Mouse (Mus musculus) forebrain, embryonic 11.5 days (tissue): ENCODE measurements at regions not wholly inside any gene's neighbourhood (a gene's known extent, or its start where the extent isn't known, plus 50 kb on each side); places are given as distances from the start of the nearest gene placed in this dataset.
A peak's percentile ranks its signal among the peaks of the same experiment; 100 is the strongest.

Experiments used
- ATAC-seq: fragments of 200-750 bp; cut with Nextera tagmentation; replicated peaks from 2 replicates; pipeline ENCODE4 v1.8.0; 2017; ENCODE audit warnings: moderate TSS enrichment; ENCODE audit not compliant: low FRiP score
- DNase-seq: peaks from one replicate; pipeline ENCODE4 v3.0.0-alpha.2; 2017; ENCODE audit warnings: low spot score
- H3K27ac ChIP-seq: fragments of 300-500 bp; sonication (generic); 2 replicates; pipeline ENCODE4 v1.5.1; 2014; ENCODE audit warnings: low read depth, low read length
- H3K27me3 ChIP-seq: fragments of 300-500 bp; sonication (generic); 2 replicates; pipeline ENCODE4 v1.6.1; 2014; ENCODE audit warnings: mild to moderate bottlenecking, low read length, mixed read lengths; ENCODE audit not compliant: control insufficient read depth, insufficient read depth
- H3K36me3 ChIP-seq: fragments of 300-500 bp; sonication (generic); 2 replicates; pipeline ENCODE4 v1.6.1; 2014; ENCODE audit warnings: mild to moderate bottlenecking, low read length, moderate library complexity, mixed read lengths; ENCODE audit not compliant: control insufficient read depth, insufficient read depth
- H3K4me1 ChIP-seq: fragments of 300-500 bp; sonication (generic); replicated peaks from 2 replicates; pipeline ENCODE4 v1.6.1; 2014; ENCODE audit warnings: low read length, mixed read lengths; ENCODE audit not compliant: control insufficient read depth, insufficient read depth
- H3K4me2 ChIP-seq: fragments of 300-500 bp; sonication (generic); 2 replicates; pipeline ENCODE4 v1.6.1; 2014; ENCODE audit warnings: low read depth, mild to moderate bottlenecking, low read length, moderate library complexity, mixed read lengths; ENCODE audit not compliant: severe bottlenecking
- H3K4me3 ChIP-seq: fragments of 300-500 bp; sonication (generic); 2 replicates; pipeline ENCODE4 v1.5.1; 2014; ENCODE audit warnings: low read depth, low read length
- H3K9ac ChIP-seq: fragments of 300-500 bp; sonication (generic); 2 replicates; pipeline ENCODE4 v1.6.1; 2014; ENCODE audit warnings: low read length
- H3K9me3 ChIP-seq: fragments of 300-500 bp; sonication (generic); 2 replicates; pipeline ENCODE4 v1.6.1; 2016; ENCODE audit warnings: low read length, mixed read lengths; ENCODE audit not compliant: control insufficient read depth
- WGBS: fragments of 180-500 bp; shearing (Covaris S2); extraction: QIAGEN DNeasy Blood & Tissue Kit; methylation state at CpG from one replicate; pipeline ENCODE4 v1.1.7; 2014; 5-methylcytosine and 5-hydroxymethylcytosine counted together

DNA sequence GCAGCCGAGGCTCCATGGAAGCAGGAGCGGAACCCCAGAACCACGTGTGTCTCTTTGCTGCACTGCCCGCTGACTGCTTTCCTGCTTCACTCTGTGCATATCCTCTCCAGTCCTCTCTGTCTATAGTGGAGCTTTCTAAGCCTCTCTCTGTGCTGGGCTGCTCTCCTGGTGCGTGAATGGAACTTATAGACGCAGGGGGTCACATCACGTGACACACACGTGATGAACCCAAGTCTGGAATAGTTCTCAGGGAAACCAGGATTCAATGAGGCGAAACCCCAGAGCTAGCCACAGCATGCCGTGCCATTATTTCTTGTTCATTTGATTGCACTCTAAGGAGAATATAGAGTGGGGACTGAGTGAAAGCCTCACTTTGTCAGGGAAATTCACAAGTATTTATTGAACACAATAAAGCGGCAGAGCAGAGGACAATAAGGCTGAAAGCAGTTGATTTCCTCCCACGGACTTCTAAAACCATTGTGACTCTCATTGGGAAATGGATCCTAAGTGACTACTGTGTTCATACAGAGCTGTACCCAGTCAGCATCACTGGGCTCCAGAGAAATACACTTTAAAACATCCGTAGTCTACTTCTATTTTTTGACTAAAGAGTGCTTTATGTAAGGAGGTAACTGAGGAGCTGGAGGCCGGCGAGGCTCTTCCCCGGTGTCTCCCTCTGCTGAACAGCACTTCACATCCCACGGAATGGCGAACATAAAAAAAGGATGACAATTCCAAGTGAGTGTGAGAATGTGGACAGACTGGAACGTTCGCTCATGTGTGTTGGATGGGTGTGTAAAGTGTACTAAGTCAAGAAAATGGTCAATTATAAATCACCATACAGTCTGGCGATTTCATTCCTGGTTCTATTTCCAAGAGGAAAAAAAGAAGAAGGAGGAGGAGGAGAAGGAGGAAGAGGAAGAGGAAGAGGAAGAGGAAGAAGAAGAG is 116.5 kb upstream of the Cpsf6 start:
- Histone ChIP-seq H3K36me3 (no peaks in the 10 kb centered on the region), H3K9me3 (no peaks in the 10 kb centered on the region; the same call in 1 of the 2 replicates), H3K4me3 (no peak overlapping the region), H3K27me3 (peaks cover 4% of the 10 kb centered on the region; the same call in 1 of the 2 replicates), H3K27ac (no peak overlapping the region), H3K9ac (no peak overlapping the region), H3K4me1 (no peaks in the 10 kb centered on the region), H3K4me2 (no peak overlapping the region)
- peak; percentile 86 for ATAC-seq
- WGBS, result 65% methylated on average over 21 of the region's 21 CpGs
- peak; percentile 56 for DNase-seq

DNA sequence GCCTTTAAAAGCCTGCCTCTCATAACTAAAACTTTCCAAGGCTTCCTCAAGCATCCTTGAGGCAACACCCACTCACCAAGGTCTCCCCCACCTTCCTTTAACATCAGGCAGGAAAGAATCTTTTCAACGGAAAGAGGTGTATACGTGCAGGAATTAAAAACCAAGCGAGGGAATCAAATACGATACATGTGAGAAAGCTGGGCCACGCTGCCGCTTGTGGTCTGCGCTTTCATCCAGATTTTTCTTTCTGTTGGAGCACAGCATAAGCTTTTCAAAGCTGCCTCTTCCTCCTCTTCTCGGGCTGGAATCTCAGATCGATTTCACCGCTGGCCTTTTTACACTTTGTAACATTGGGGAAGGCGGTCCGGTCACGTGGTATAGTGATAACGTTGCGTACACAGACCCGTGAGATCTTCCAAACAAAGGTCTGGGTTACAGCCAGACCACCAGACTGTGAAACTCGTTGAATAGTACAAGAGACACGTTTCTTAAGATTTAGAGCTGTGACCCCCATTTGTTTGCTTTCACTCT is 114.4 kb upstream of the Cpsf6 start:
- H3K9ac ChIP-seq, result no peak overlapping the region
- WGBS, result 48% methylated on average over 18 of the region's 18 CpGs

GRCm38 (mm10) chr10:117493824-117494121 is 114.0 kb upstream of the Cpsf6 start:
- no peak overlapping the region for H3K4me3 ChIP-seq
- no peak overlapping the region for H3K9ac ChIP-seq
- no peaks in the 10 kb centered on the region for H3K4me1 ChIP-seq
- H3K27me3 ChIP-seq, result peaks cover 4% of the 10 kb centered on the region; the same call in 1 of the 2 replicates
- H3K36me3 ChIP-seq, result no peaks in the 10 kb centered on the region
- no peak overlapping the region for H3K4me2 ChIP-seq
- H3K9me3 ChIP-seq, result no peaks in the 10 kb centered on the region; the same call in 1 of the 2 replicates
- no peak overlapping the region for H3K27ac ChIP-seq
- no peak for ATAC-seq
- no peak for DNase-seq
- 10% methylated on average over 2 of the region's 5 CpGs for WGBS

More for the DNA sequence above, 114.4 kb upstream of the Cpsf6 start:
- no peaks in the 10 kb centered on the region; the same call in 1 of the 2 replicates for H3K9me3 ChIP-seq
- ATAC-seq (no peak), DNase-seq (no peak)
- H3K27ac ChIP-seq, result no peak overlapping the region
- H3K4me1 ChIP-seq, result no peaks in the 10 kb centered on the region
- H3K4me2 ChIP-seq, result peak overlapping the region; percentile 38
- peaks cover 4% of the 10 kb centered on the region; the same call in 1 of the 2 replicates for H3K27me3 ChIP-seq
- H3K36me3 ChIP-seq, result no peaks in the 10 kb centered on the region
- peak overlapping the region; percentile 6; the same call in 1 of the 2 replicates for H3K4me3 ChIP-seq

DNA sequence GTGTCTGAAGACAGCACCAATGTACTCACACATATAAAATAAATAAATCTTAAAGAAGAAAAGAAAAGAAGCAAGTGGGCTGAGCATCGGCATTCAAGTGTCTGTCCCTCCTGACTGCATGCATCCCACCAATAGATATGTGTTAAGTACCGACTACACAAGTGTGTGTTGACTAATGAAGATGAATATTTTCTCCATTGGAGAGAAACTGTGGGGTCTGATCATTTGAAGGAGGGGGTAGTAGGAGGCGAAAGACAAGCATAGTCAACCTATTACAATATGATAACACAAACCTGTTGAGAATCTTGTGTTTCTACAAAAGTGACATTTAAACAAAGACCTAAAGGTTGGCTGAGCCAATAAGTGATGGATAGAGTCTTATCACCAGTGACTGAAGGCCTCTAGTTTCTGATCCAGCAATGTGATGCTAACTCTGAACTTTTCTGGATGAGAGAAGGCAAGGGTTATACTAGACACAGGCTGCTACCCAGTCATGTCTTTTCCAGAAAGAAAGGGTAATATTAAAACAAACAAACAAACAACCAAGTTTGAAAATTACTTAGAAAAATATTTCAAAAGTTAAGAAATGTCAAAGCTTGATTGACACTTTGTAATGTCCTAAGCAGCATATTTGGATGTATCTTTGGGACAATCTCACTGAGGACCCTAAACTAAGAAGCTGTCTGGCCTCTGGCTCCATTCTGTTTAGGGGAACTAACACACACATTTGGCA is 113.4 kb upstream of the Cpsf6 start:
- 96% methylated on average over 3 of the region's 3 CpGs for WGBS
- Histone ChIP-seq H3K9me3 (no peaks in the 10 kb centered on the region; the same call in 1 of the 2 replicates), H3K4me3 (no peak overlapping the region), H3K9ac (no peak overlapping the region), H3K27ac (no peak overlapping the region), H3K36me3 (no peaks in the 10 kb centered on the region), H3K4me2 (no peak overlapping the region), H3K27me3 (peaks cover 4% of the 10 kb centered on the region; the same call in 1 of the 2 replicates), H3K4me1 (no peaks in the 10 kb centered on the region)
- DNase-seq (no peak), ATAC-seq (no peak)

DNA sequence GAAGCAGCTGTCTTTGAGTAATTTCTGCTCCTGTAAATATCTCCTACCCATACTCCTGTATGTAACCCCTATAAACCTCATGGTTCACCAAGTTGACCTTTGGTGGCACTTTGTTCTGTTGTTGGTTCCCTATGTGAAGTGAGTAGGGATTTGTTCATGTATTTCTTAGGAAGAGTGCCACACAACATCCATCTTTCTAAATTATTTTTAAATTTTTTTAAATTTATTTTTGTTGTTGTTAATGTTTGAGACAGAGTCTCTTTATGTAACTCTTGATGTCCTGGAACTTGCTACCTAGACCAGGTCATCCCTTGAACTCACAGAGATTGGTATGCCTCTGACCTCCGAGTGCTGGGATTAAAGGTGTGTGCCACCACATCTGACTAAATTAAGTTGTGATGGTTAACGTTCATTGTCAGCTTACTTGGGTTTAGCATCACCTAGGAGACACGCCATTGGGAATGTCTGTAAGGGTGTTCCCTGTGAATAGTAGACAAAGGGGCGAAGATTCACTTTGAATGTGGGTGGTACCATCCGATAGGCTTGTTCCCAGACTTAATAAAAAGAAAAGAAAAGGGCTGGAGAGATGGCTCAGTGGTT is 112.7 kb upstream of the Cpsf6 start:
- ATAC-seq, result no peak

GRCm38 (mm10) chr10:117491711-117492110 is 111.9 kb upstream of the Cpsf6 start:
- ATAC-seq (no peak), DNase-seq (no peak)
- H3K36me3 ChIP-seq, result no peaks in the 10 kb centered on the region
- 84% methylated on average over 1 of the region's 1 CpGs for WGBS
- no peak overlapping the region for H3K27ac ChIP-seq
- H3K4me1 ChIP-seq, result no peaks in the 10 kb centered on the region
- H3K27me3 ChIP-seq, result no peaks in the 10 kb centered on the region
- no peak overlapping the region for H3K9ac ChIP-seq
- no peaks in the 10 kb centered on the region; the same call in 1 of the 2 replicates for H3K9me3 ChIP-seq
- no peak overlapping the region for H3K4me2 ChIP-seq
- H3K4me3 ChIP-seq, result no peak overlapping the region

More for the DNA sequence above, 112.7 kb upstream of the Cpsf6 start:
- Histone ChIP-seq H3K4me3 (no peak overlapping the region), H3K9me3 (no peaks in the 10 kb centered on the region; the same call in 1 of the 2 replicates), H3K27me3 (no peaks in the 10 kb centered on the region), H3K9ac (no peak overlapping the region), H3K27ac (no peak overlapping the region), H3K36me3 (no peaks in the 10 kb centered on the region), H3K4me2 (no peak overlapping the region), H3K4me1 (no peaks in the 10 kb centered on the region)
- WGBS, result 86% methylated on average over 5 of the region's 5 CpGs
- no peak for DNase-seq

- Histone ChIP-seq H3K27me3 (no peaks in the 10 kb centered on the region), H3K36me3 (no peaks in the 10 kb centered on the region)
- no peak for ATAC-seq
These were observed 111.2 kb upstream of the Cpsf6 start for GRCm38 (mm10) chr10:117490851-117491595.

More at GRCm38 (mm10) chr10:117490851-117491595, 111.2 kb upstream of the Cpsf6 start:
- H3K27ac ChIP-seq, result no peak overlapping the region
- no peaks in the 10 kb centered on the region for H3K4me1 ChIP-seq
- H3K4me3 ChIP-seq, result no peak overlapping the region
- no peaks in the 10 kb centered on the region; the same call in 1 of the 2 replicates for H3K9me3 ChIP-seq
- no peak for DNase-seq
- no peak overlapping the region for H3K9ac ChIP-seq
- WGBS, result 85% methylated on average over 4 of the region's 4 CpGs
- H3K4me2 ChIP-seq, result no peak overlapping the region
